Mouse (Mus musculus) hindbrain, embryonic 16.5 days (tissue): ENCODE results near the gene Clec9a. TPM values are rescaled to one million over a fixed set of nuclear protein-coding genes. Genes with fewer than 3 reads are reported as not detected.

Experiments
- ATAC-seq: fragments of 200-750 bp; cut with Nextera tagmentation; 2 replicates; pipeline ENCODE4 v1.8.0; 2017; ENCODE audit warnings: moderate TSS enrichment, moderate library complexity
- H3K27ac ChIP-seq: fragments of 300-500 bp; sonication (generic); 2 replicates; pipeline ENCODE4 v1.5.1; 2014; ENCODE audit warnings: low read depth, mild to moderate bottlenecking, control low read depth, low read length, moderate library complexity
- H3K27me3 ChIP-seq: fragments of 300-500 bp; sonication (generic); replicated peaks from 2 replicates; pipeline ENCODE4 v1.6.1; 2014; ENCODE audit warnings: low read length; ENCODE audit not compliant: control insufficient read depth, insufficient read depth
- H3K36me3 ChIP-seq: fragments of 300-500 bp; sonication (generic); 2 replicates; pipeline ENCODE4 v1.6.1; 2014; ENCODE audit warnings: mild to moderate bottlenecking, low read length, moderate library complexity, mixed read lengths; ENCODE audit not compliant: control insufficient read depth, insufficient read depth
- H3K4me1 ChIP-seq: fragments of 300-500 bp; sonication (generic); 2 replicates; pipeline ENCODE4 v1.6.1; 2014; ENCODE audit warnings: low read depth, low read length; ENCODE audit not compliant: control insufficient read depth, insufficient read depth
- H3K4me2 ChIP-seq: fragments of 300-500 bp; sonication (generic); 2 replicates; pipeline ENCODE4 v1.6.1; 2014; ENCODE audit warnings: mild to moderate bottlenecking, low read length, control low read depth, moderate library complexity
- H3K4me3 ChIP-seq: fragments of 300-500 bp; sonication (generic); 2 replicates; pipeline ENCODE4 v1.5.1; 2014; ENCODE audit warnings: mild to moderate bottlenecking, low read length, control low read depth, moderate library complexity
- H3K9ac ChIP-seq: fragments of 300-500 bp; sonication (generic); 2 replicates; pipeline ENCODE4 v1.6.1; 2014; ENCODE audit warnings: low read depth, mild to moderate bottlenecking, control low read depth, low read length, moderate library complexity
- H3K9me3 ChIP-seq: fragments of 300-500 bp; sonication (generic); 2 replicates; pipeline ENCODE4 v1.6.1; 2014; ENCODE audit warnings: mild to moderate bottlenecking, low read length, moderate library complexity; ENCODE audit not compliant: control insufficient read depth
- WGBS: fragments of 180-500 bp; shearing (Covaris S2); extraction: QIAGEN DNeasy Blood & Tissue Kit; methylation state at CpG from one replicate; pipeline ENCODE4 v1.1.7; 2014; 5-methylcytosine and 5-hydroxymethylcytosine counted together
- polyA plus RNA-seq: library from polyadenylated mRNA; unstranded; fragments of >200 nt; fragmentation: Nextera tagmentation; extraction: Ambion mirVana; gene quantifications from 2 replicates; pipeline ENCODE4 v1.2.1, GENCODE M21; 2015

Clec9a gene
- polyA plus RNA-seq, 1 experiment from 2014 or later = 0.24 TPM

DNA sequence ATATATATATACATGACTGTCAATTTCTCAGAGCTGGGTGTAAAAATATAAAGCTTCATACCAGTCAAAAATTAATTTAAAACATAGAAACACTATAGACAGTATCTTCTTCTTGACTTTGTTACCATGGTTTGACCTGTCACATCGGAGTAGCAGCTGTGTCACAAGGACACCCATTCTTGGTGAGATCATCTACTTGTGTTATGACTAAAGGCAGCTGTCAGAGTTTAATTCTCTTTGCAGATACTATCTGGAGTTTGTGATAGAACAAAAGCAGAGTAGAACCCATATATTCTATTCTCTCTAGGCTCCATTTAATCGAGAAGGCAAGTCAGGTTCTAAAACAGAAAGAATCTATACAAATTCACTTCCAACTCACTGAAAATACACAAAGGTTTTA, 29.4 kb downstream of the Clec9a start:
- Histone ChIP-seq H3K27ac (no peak overlapping the region), H3K4me3 (no peak overlapping the region), H3K27me3 (no peaks in the 10 kb centered on the region), H3K9ac (no peak overlapping the region), H3K36me3 (no peaks in the 10 kb centered on the region), H3K4me2 (no peak overlapping the region), H3K4me1 (no peaks in the 10 kb centered on the region), H3K9me3 (no peaks in the 10 kb centered on the region)
- ATAC-seq = no peak
- WGBS = 87% methylated on average over 2 of the region's 2 CpGs

DNA sequence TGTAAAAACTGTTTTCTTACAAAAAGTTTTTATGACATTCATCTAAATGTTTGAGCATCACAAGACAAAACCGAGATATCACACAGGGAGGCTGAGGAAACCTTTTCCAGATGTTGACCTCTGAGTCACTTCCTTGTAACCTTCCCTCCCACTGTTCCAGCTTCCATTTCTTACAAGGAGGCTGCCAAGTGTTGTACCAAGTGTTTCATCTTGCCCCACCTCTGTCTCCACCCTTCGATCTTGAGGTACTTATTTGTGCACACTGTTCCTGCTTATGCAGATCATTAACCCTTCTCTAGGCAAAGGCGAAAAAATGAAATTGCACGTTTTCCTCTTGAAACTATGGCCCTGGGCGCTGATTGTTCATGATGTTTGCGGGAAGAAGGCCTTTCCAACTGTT, 41.1 kb downstream of the Clec9a start:
- WGBS = 83% methylated on average over 6 of the region's 6 CpGs
- Histone ChIP-seq H3K4me1 (no peaks in the 10 kb centered on the region), H3K4me3 (no peak overlapping the region), H3K9ac (no peak overlapping the region), H3K4me2 (no peak overlapping the region), H3K9me3 (no peaks in the 10 kb centered on the region), H3K27me3 (no peaks in the 10 kb centered on the region), H3K36me3 (no peaks in the 10 kb centered on the region), H3K27ac (no peak overlapping the region)
- no peak for ATAC-seq

DNA sequence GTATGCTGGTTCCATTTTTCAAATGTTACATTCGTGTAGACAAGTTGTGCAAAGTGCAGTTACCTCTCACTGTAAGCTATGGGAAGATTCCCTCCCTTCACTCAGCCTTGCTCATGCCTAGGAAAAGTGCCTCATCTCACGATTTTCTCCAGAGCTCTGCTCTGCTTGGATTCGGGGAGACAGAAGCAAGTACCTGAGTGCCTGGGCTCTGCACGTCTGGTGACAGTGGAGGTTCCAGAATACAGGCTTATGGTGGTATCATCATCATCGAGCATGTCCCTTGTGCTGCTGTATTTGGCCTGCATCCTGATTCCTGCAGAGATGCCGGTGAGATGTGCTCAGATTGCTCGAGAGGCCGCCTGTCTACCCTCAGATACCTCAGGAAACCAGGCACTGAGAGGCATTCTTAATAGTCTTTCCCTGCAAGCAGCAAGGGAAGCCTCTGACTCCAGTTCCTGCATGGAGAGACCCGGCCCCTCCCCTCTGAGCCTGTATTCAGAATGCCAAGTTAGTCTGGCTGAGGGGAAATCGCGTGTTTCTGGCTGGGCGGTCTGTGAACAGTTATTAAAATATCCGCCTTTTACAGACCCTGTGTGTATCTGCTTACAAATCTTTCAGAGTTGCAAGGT, 42.9 kb downstream of the Clec9a start, which contains the start of gene Clec1a:
TSS of gene Clec1a (minus strand) at position 590 of the 629 bp plus-strand sequence.
- Histone ChIP-seq H3K36me3 (no peaks in the 10 kb centered on the region), H3K27me3 (no peaks in the 10 kb centered on the region), H3K4me1 (no peaks in the 10 kb centered on the region), H3K4me2 (peak within 1 kb of the TSS; percentile 10), H3K9ac (peak within 1 kb of the TSS; percentile 3; the same call in 1 of the 2 replicates), H3K9me3 (no peaks in the 10 kb centered on the region), H3K27ac (no peak within 1 kb of the TSS), H3K4me3 (no peak within 1 kb of the TSS)
- peak; percentile 63 for ATAC-seq
- 56% methylated on average over 13 of the region's 13 CpGs for WGBS

DNA sequence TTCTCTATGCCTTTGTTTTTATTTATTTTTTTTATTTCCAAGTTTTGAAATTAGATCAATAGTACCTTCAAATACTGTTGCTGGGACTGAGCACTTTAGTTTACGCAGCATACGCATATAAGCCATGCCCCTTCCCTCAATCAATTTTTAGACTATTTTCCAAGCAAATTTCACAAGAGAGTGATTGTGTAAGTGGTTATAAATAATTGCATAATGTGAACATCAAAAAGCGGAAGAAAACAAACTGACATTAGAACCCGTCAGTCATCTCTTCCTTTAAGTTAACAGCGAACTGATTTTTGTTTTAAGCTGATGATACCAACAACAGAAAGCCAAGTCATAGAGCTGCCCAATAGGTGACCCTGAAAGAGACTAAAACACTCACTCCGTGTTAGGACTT, 62.7 kb downstream of the Clec9a start:
- no peak for ATAC-seq
- Histone ChIP-seq H3K4me2 (no peak overlapping the region), H3K4me3 (no peak overlapping the region), H3K9me3 (no peaks in the 10 kb centered on the region), H3K27ac (no peak overlapping the region), H3K9ac (no peak overlapping the region), H3K27me3 (no peaks in the 10 kb centered on the region), H3K36me3 (no peaks in the 10 kb centered on the region), H3K4me1 (no peaks in the 10 kb centered on the region)
- WGBS = 90% methylated on average over 6 of the region's 6 CpGs

DNA sequence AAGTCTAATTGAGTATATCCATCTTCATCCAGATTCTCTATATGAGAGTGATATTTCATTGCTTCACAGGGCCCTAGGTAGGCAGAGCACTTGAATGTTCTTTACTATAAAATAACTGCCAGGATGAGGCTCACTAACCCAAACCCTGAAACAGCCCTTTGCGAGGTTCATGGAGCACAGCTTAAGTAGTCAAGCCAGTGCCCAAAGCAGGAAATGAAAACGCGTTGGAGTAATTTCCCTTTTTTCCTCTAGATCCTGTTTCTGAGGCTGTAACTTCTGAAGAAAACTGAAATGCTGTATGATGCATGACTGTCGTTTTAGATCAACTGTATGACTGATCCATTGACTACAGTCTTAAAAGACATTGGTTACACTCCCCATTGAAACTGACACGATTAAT, 64.0 kb downstream of the Clec9a start:
- 89% methylated on average over 5 of the region's 5 CpGs for WGBS
- H3K4me3 ChIP-seq = no peak overlapping the region
- no peaks in the 10 kb centered on the region for H3K36me3 ChIP-seq
- H3K9ac ChIP-seq = no peak overlapping the region
- no peaks in the 10 kb centered on the region for H3K27me3 ChIP-seq
- H3K4me2 ChIP-seq = no peak overlapping the region
- no peaks in the 10 kb centered on the region for H3K9me3 ChIP-seq
- no peak overlapping the region for H3K27ac ChIP-seq
- ATAC-seq = no peak
- H3K4me1 ChIP-seq = no peaks in the 10 kb centered on the region

Other genes with a start within 250 kb of the Clec9a start
- 0.21 and 0.30 TPM in 2 replicates for gene Clec2d, start 228.2 kb upstream of the Clec9a start, polyA plus RNA-seq
- 0.09 TPM in 1 of 2 replicates, not detected in the other for gene Cd69, start 133.4 kb upstream of the Clec9a start, polyA plus RNA-seq
- not detected in 2 replicates for gene 4922502D21Rik, start 77.1 kb upstream of the Clec9a start, polyA plus RNA-seq
- 0.15 and 0.26 TPM in 2 replicates for gene Clec12a, start 66.2 kb upstream of the Clec9a start, polyA plus RNA-seq
- gene Clec12b, start 23.0 kb upstream of the Clec9a start, polyA plus RNA-seq = 0.39 and 0.98 TPM in 2 replicates
- 0.73 and 0.79 TPM in 2 replicates for gene Clec1b, start 11.6 kb upstream of the Clec9a start, polyA plus RNA-seq
- gene Clec1a, start 43.1 kb downstream of the Clec9a start, polyA plus RNA-seq = 2.5 and 3.2 TPM in 2 replicates
- gene Olr1, start 98.3 kb downstream of the Clec9a start, polyA plus RNA-seq = not detected in 2 replicates
- gene Tmem52b, start 103.7 kb downstream of the Clec9a start, polyA plus RNA-seq = not detected in 2 replicates
- 237 and 271 TPM in 2 replicates for gene Gabarapl1, start 124.3 kb downstream of the Clec9a start, polyA plus RNA-seq
- not detected in 2 replicates for gene Klre1, start 169.0 kb downstream of the Clec9a start, polyA plus RNA-seq
- gene Klrd1, start 182.9 kb downstream of the Clec9a start, polyA plus RNA-seq = not detected in 2 replicates
- gene Klrk1, start 215.0 kb downstream of the Clec9a start, polyA plus RNA-seq = 0.25 and 0.26 TPM in 2 replicates
- gene Klrc3, start 234.5 kb downstream of the Clec9a start, polyA plus RNA-seq = not detected in 2 replicates